Mouse (Mus musculus): ENCODE data around the gene Mitf. TPM values are rescaled to one million over a fixed set of nuclear protein-coding genes. Genes with fewer than 3 reads are reported as not detected.

Mitf gene
- polyA plus RNA-seq, 1 experiment: 52.1 TPM

DNA sequence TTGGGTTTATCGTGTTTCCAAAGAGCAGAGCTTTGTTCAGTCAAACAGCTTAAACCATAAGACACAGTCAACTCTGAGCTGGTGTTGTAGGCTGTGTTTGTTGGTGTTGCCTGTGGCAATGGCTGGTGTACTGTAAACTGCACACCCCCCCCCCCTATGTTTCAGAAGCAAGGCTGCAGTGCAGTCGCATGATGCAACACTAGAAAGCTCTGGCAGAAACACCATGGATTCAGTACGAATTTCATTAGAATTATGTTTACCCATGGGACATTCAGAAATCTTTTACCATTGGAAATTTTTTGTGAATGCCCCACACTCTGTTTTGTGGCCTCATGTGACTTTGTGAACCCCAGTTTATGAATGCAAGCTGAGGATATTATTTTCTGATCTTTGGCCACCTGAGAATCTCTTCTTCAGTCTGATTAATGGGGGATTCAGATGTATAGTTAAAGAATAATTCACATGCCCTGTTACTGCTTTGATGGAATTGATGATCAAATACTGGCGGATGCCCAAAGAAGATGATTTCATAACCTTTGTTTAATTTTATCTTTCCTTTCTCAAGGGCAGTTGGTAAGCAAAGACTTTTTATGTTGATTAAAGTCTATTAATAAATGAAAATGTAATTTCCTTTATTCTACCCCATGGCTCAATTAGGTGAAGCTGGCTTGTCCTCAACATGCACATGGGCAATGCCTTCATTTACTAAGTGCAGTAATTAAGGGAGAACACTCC is 64.6 kb downstream of the Mitf start:
- Histone ChIP-seq H3K4me3 (ENCODE audit: insufficient read depth, low read length) (no peak overlapping the region), H3K4me1 (ENCODE audit: control insufficient read depth, insufficient read depth, low read length) (peaks cover 31% of the 10 kb centered on the region), H3K27ac (ENCODE audit: insufficient read depth, low read depth, low read length) (no peak overlapping the region)
- TF ChIP-seq POLR2A (IDR thresholded peaks at IDR 0.05; ENCODE audit: borderline replicate concordance, low read depth, low read length) (no peak), CTCF (IDR thresholded peaks at IDR 0.05; ENCODE audit: low read depth, low read length) (no peak)

DNA sequence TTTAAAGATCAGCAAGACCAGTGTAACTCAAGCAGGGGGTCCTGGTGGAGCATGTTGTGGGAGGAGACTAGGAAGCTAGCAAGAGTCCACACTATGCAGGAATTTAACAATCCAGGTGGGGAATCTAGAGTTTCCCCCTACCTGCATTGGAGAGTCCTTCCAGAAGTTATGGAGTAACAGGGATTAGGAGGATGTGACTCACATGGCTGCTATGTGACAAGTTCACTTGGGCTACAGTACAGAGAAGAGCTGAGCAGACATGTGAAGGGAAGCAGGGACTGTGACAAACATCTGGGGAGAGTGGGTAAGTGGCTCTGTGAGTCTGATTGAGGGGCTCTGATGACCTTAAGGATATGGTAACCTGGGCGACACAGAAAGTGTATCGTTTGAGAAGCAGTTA is 66.2 kb downstream of the Mitf start:
- no peak for TF ChIP-seq CTCF (IDR thresholded peaks at IDR 0.05; ENCODE audit: low read depth, low read length)
- no peak for TF ChIP-seq POLR2A (IDR thresholded peaks at IDR 0.05; ENCODE audit: borderline replicate concordance, low read depth, low read length)
- Histone ChIP-seq H3K4me1 (ENCODE audit: control insufficient read depth, insufficient read depth, low read length) (peaks cover 28% of the 10 kb centered on the region), H3K4me3 (ENCODE audit: insufficient read depth, low read length) (no peak overlapping the region), H3K27ac (ENCODE audit: insufficient read depth, low read depth, low read length) (no peak overlapping the region)

DNA sequence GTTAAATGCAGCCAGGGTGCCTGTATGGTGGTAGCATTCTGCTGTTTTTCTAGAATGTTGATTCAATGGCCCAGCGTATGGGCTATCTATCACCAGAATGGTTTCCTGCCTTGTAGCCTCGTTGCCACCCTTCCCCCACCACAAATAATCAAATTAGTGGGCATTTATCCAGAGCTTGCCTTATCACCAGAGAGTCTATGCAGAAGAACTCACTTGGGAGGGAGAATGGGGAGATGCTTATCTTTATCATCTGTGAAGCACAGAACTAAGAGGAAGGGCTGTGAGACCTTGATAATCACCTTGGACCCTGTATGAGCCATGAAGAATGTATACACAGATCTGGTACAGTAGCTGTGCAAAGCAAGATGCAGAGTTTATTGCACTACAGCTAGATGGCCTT is 70.1 kb downstream of the Mitf start:
- H3K27ac ChIP-seq (ENCODE audit: insufficient read depth, low read depth, low read length): no peak overlapping the region
- H3K4me1 ChIP-seq (ENCODE audit: control insufficient read depth, insufficient read depth, low read length): peaks cover 22% of the 10 kb centered on the region
- TF ChIP-seq POLR2A (IDR thresholded peaks at IDR 0.05; ENCODE audit: borderline replicate concordance, low read depth, low read length) (no peak), CTCF (IDR thresholded peaks at IDR 0.05; ENCODE audit: low read depth, low read length) (no peak)
- H3K4me3 ChIP-seq (ENCODE audit: insufficient read depth, low read length): no peak overlapping the region

DNA sequence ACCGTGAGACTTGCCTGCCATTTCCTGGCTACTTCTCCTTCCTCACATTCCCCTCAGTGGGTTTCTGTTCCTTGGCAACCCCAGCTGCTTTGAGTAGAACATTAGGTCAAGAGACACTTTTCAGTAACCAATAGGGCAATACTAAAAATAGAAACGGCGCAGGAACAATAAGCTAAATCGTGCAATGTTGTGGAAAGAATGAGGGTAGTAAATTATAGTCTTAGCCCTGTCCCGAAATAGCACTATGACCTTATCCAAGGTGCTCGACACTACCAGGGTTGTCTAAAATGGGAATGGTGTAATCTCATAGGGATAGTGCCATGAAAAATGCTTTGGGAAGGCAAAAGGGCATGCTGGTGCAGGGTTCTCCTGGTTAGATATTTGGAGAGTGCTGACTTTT is 70.6 kb downstream of the Mitf start:
- H3K4me3 ChIP-seq (ENCODE audit: insufficient read depth, low read length): no peak overlapping the region
- no peak for TF ChIP-seq POLR2A (IDR thresholded peaks at IDR 0.05; ENCODE audit: borderline replicate concordance, low read depth, low read length)
- TF ChIP-seq CTCF (IDR thresholded peaks at IDR 0.05; ENCODE audit: low read depth, low read length): no peak
- H3K27ac ChIP-seq (ENCODE audit: insufficient read depth, low read depth, low read length): no peak overlapping the region

DNA sequence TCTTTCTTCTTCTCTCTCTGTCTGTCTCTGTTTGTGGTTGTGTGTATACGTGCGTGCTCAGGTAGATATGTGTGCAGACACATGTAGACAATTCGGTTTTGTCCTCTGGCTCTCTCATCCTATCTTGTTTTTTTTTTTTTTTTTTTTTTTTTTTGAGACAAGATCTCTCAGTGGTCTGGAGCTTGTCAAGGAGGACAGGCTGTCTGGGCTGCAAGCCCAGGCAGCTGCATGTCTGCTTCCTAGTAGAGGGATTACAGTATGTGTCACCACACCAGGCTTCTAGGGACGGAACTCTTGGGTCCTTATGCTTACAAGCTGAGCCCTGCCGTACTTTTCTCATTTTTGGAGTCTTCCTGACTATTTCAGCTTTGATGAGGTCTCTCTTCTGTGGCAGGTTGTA is 73.5 kb downstream of the Mitf start:
- TF ChIP-seq POLR2A (IDR thresholded peaks at IDR 0.05; ENCODE audit: borderline replicate concordance, low read depth, low read length) (no peak), CTCF (IDR thresholded peaks at IDR 0.05; ENCODE audit: low read depth, low read length) (no peak)
- Histone ChIP-seq H3K4me1 (ENCODE audit: control insufficient read depth, insufficient read depth, low read length) (peaks cover 26% of the 10 kb centered on the region), H3K27ac (ENCODE audit: insufficient read depth, low read depth, low read length) (no peak overlapping the region), H3K4me3 (ENCODE audit: insufficient read depth, low read length) (no peak overlapping the region)

More for the DNA sequence above, 70.6 kb downstream of the Mitf start:
- peaks cover 23% of the 10 kb centered on the region for H3K4me1 ChIP-seq (ENCODE audit: control insufficient read depth, insufficient read depth, low read length)

DNA sequence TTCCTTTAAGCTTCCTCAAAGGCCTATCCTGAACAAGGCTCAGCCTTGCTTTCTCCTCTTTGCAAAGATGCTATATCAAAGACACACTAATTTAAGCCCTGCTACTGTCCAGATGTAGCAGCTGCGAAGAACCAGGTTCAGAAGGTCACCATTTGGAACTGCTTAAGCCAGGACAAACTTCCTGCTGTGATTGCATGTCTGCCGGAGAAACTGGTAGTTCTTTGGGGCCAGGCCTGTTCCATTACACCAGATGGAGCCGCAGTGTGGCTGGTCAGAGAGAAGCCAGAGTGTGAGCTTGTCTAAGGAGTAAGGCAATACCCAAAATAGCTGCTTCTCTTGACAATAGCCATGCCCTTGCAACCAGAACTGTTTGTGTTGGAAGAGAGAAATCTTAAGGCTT is 75.1 kb downstream of the Mitf start:
- Histone ChIP-seq H3K27ac (ENCODE audit: insufficient read depth, low read depth, low read length) (no peak overlapping the region), H3K4me3 (ENCODE audit: insufficient read depth, low read length) (no peak overlapping the region), H3K4me1 (ENCODE audit: control insufficient read depth, insufficient read depth, low read length) (peaks cover 24% of the 10 kb centered on the region)
- TF ChIP-seq POLR2A (IDR thresholded peaks at IDR 0.05; ENCODE audit: borderline replicate concordance, low read depth, low read length): no peak
- TF ChIP-seq CTCF (IDR thresholded peaks at IDR 0.05; ENCODE audit: low read depth, low read length): no peak

DNA sequence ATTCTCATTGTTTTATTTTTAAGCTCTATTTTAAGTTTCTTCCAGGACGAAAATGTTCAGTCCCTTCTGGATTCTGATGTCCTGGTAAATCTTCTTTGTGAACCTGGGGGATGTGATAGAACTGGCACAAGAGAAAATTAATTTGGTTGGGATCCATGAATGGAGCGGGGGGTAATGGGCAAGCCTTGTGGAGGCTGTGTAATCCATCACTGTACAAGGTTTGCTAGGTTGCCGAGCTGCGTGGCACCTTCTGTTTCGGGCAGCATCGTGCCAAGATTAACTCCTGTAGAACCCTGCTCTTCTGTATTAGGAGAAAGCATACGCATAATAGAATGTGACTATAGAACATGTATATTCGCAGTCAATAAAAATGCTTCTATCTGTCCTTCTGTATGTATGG is 76.1 kb downstream of the Mitf start:
- H3K27ac ChIP-seq (ENCODE audit: insufficient read depth, low read depth, low read length): no peak overlapping the region
- no peak overlapping the region for H3K4me3 ChIP-seq (ENCODE audit: insufficient read depth, low read length)
- no peak for TF ChIP-seq POLR2A (IDR thresholded peaks at IDR 0.05; ENCODE audit: borderline replicate concordance, low read depth, low read length)
- TF ChIP-seq CTCF (IDR thresholded peaks at IDR 0.05; ENCODE audit: low read depth, low read length): no peak
- peaks cover 21% of the 10 kb centered on the region for H3K4me1 ChIP-seq (ENCODE audit: control insufficient read depth, insufficient read depth, low read length)

DNA sequence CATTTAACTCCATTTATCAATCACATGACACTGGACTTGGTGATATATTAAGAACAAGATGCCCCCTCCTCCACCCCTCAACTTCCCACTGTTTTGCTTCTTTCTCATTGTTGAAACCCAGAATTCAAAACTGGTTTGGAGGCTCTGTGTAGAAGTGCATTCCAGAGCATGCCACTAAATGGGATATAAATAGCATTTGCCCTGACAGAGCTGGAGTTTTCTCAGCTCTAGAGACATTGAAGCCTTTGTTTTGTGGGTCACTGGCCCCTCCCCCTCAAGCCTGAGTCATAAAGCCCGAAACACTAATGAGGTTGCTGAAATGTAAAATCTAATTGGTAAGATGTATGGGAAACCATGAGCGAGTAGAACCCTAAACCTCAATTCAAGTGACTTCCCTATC is 76.6 kb downstream of the Mitf start:
- Histone ChIP-seq H3K4me3 (ENCODE audit: insufficient read depth, low read length) (no peak overlapping the region), H3K4me1 (ENCODE audit: control insufficient read depth, insufficient read depth, low read length) (peaks cover 21% of the 10 kb centered on the region), H3K27ac (ENCODE audit: insufficient read depth, low read depth, low read length) (no peak overlapping the region; the same call in 1 of the 2 replicates)
- TF ChIP-seq POLR2A (IDR thresholded peaks at IDR 0.05; ENCODE audit: borderline replicate concordance, low read depth, low read length): no peak
- no peak for TF ChIP-seq CTCF (IDR thresholded peaks at IDR 0.05; ENCODE audit: low read depth, low read length)

DNA sequence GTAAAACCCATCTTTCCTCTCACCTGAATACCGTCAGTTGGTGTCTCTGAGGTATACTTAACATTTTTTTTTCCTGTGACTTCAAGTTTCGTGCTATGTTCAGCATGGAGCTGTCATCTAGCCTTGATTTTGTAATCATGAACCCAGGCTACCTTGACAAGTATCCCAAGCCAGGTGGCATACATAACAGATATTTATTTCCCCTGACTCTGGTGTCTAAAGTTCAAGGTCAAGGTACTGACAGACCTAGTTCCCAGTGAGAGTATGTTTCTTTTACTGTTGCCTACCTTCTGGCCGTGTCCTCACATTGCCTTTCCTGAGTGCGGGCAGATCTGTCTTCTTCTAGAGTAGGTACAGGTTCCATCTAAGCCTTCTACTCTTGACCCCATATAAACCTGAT is 78.1 kb downstream of the Mitf start:
- peaks cover 21% of the 10 kb centered on the region for H3K4me1 ChIP-seq (ENCODE audit: control insufficient read depth, insufficient read depth, low read length)
- TF ChIP-seq CTCF (IDR thresholded peaks at IDR 0.05; ENCODE audit: low read depth, low read length) (no peak), POLR2A (IDR thresholded peaks at IDR 0.05; ENCODE audit: borderline replicate concordance, low read depth, low read length) (no peak)
- H3K4me3 ChIP-seq (ENCODE audit: insufficient read depth, low read length): no peak overlapping the region
- no peak overlapping the region for H3K27ac ChIP-seq (ENCODE audit: insufficient read depth, low read depth, low read length)

DNA sequence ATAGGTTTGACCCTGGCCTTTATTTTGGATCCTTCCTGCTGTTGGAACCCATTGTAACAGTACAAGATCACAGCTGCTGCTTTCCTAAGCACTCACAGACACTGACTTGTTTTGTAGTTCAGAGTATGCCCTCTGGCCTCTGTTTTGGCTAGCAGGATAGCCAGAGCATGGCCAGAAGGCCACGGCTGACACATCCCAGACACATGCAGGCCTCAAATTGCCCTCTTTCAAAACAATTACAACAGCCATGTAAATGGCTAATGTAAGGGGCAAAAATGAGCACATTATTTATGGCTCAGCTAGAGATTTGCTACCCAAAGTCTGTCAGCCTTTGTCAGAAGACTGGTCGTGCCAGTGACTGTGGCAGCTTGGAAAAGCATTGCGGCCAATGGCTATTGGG is 78.8 kb downstream of the Mitf start:
- Histone ChIP-seq H3K4me3 (ENCODE audit: insufficient read depth, low read length) (no peak overlapping the region), H3K4me1 (ENCODE audit: control insufficient read depth, insufficient read depth, low read length) (peaks cover 21% of the 10 kb centered on the region), H3K27ac (ENCODE audit: insufficient read depth, low read depth, low read length) (no peak overlapping the region)
- TF ChIP-seq CTCF (IDR thresholded peaks at IDR 0.05; ENCODE audit: low read depth, low read length): no peak
- TF ChIP-seq POLR2A (IDR thresholded peaks at IDR 0.05; ENCODE audit: borderline replicate concordance, low read depth, low read length): no peak

Measured in bone marrow macrophage, adult 2 months (primary cell).